Mouse (Mus musculus) CD4-positive, CD25-positive, alpha-beta regulatory T cell, adult 9 weeks (primary cell): ENCODE results near the gene Sprr2j-ps. TPM values are rescaled to one million over a fixed set of nuclear protein-coding genes. Genes with fewer than 3 reads are reported as not detected.

Source experiments
- polyA plus RNA-seq: library from polyadenylated mRNA; unstranded; fragments of 100-300 nt; shearing (Covaris generic); gene quantifications from one replicate; pipeline ENCODE4 v1.2.1, GENCODE M21; 2017

The Sprr2j-ps gene
- polyA plus RNA-seq = not detected

DNA sequence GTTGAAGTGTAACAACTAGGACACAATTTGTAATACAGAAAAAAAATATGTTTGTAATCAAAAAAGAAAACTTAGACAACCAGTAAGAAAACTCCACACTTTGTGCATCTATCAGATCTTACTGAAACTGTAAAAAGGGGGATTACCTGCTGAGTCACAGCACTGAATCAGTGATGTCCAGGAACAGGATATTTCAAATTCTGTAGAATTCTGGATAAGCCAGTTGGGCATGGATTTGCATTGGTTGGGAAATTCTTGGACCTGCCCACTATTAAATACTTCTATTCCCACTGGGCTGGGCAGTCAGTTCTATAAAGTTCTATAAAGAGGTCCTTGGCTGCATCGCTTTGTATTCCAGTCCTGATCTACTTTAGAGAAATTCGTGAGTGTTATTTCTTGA, at the start of gene Sprr2j-ps:
Gene Sprr2j-ps (plus strand): TSS at position 301 of the 400 bp plus-strand sequence.

DNA sequence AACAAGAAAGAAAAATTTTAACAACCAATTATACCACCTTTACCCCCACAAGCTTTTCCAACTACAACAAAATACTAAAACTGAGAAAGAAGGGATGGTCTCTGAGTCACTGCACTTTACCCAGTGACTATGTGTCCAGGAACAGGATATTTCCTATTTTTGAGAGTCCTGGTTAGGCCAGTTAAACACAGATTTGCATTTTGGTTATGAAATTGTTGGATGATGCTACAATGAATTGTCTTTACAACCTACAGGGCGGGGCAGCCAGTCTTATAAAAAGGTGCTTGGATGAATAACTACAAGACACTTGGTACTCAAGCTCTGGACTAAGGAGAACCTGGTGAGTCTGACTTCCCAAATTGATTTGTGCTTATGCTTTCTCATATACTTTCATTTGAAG, 32.5 kb upstream of the Sprr2j-ps start, which contains the start of gene Sprr2h:
Gene Sprr2h (plus strand): TSS at position 301 of the 400 bp plus-strand sequence.

DNA sequence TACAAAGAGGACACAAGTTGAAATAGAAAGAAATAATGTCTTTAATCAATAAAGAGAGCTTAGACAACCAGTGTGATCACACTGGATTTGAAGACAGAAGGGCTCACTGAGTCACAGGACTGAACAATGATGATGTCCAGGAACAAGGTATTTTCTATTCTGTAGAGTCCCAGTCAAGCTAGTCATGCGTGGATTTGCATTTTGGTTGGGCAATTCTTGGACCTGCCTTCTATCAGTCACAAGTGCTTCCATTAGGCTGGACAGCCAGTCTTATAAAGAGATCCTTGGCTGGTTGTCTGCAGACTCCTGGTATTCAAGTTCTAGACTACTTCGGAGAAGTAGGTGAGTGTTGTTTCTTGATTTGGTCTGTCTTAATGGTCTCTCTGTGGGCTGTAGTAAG, 10.2 kb upstream of the Sprr2j-ps start, which contains the start of gene Sprr2i:
Gene Sprr2i (plus strand): TSS at position 301 of the 400 bp plus-strand sequence.

DNA sequence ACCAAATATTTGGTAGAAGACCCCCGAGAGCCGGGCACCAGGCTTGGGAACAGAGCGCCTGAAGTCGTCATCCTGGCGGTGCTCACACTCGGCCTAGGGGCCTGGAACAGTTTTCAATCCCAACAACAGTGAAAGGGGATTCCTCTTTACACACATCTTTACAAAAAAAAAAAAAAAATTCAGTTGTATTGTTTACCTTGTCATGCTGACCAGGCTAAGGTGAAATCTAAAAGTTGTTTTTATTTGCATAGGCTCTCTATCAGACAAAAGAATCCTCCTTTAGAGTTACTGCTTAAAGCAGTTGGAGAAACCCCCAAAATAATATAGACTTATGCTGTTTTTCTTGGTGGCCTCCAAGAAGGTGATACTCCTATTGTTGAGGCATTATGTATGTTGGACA, 11.4 kb downstream of the Sprr2j-ps start, which contains the start of gene Gm9774:
Gene Gm9774 (minus strand): TSS at position 101 of the 400 bp plus-strand sequence.

DNA sequence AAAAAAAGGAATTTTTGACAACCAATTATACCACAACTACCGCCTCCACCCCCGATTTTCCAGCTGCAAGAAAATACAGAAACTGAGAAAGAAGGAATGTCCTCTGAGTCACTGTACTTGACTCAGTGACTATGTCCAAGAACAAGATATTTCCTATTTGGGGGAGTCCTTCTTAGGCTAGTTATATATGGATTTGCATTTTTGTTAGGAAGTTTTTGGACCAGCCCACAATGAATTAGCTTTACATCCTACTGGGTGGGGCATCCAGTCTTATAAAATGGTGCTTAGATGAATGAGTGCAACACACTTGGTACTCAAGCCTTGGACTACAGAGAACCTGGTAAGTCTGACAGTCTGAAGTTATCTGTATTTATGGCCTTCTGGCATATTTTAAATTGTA, 14.4 kb downstream of the Sprr2j-ps start, which contains the start of gene Sprr2k:
Gene Sprr2k (plus strand): TSS at position 301 of the 400 bp plus-strand sequence.

DNA sequence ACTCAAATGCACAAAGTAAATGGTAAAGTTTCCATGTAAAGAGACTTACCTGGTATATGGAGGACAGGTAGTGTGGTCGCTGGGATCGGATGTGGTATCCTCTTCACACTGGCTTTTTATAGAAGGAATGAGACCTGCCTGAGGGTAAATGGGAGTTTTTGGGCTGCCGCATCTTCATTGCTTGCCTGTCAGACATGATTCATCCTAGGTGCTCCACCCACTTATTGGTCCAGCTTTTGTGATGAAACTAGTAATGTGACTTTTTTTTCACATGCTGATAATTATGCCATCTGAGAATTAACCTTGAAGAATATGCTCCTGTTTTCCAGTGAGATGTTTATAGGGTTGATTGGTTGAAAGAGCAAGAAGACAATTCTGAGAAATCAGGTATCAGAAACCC, 20.8 kb downstream of the Sprr2j-ps start, which contains the start of gene Sprr1b:
Gene Sprr1b (minus strand): TSS at position 101 of the 400 bp plus-strand sequence.

DNA sequence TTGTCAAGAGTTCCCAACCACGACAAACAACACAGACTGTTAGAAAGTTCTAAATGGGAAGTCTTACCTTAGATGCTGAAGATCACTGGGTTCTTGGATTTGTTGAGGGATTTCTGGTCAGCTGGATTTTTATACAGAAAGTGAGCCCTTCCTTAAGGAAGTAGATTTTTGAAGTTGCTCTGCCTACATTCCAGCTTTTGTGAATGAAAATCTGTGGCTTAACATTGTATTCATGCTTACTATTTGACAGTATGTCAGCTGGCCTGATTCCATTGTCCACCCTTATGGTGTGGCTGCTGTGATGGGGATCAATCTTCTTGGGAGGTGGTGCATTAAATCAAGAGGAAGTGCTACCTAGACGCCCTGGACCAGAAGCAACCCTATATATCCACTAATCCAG, 40.7 kb downstream of the Sprr2j-ps start, which contains the start of gene Sprr3:
Gene Sprr3 (minus strand): TSS at position 101 of the 400 bp plus-strand sequence.

Other genes with a start within 250 kb of the Sprr2j-ps start
- gene Sprr2a1, start 202.3 kb upstream of the Sprr2j-ps start, polyA plus RNA-seq = not detected
- not detected for gene Sprr2a2, start 202.2 kb upstream of the Sprr2j-ps start, polyA plus RNA-seq
- not detected for gene Sprr2a3, start 132.7 kb upstream of the Sprr2j-ps start, polyA plus RNA-seq
- gene Sprr2b, start 101.5 kb upstream of the Sprr2j-ps start, polyA plus RNA-seq = not detected
- gene Sprr2d, start 78.9 kb upstream of the Sprr2j-ps start, polyA plus RNA-seq = not detected
- gene Sprr2e, start 65.9 kb upstream of the Sprr2j-ps start, polyA plus RNA-seq = not detected
- gene Sprr2f, start 52.9 kb upstream of the Sprr2j-ps start, polyA plus RNA-seq = not detected
- gene Sprr2h, start 32.4 kb upstream of the Sprr2j-ps start, polyA plus RNA-seq = not detected
- gene Sprr2i, start 10.1 kb upstream of the Sprr2j-ps start, polyA plus RNA-seq = not detected
- 25.1 TPM for gene Gm9774, start 11.3 kb downstream of the Sprr2j-ps start, polyA plus RNA-seq
- not detected for gene Sprr2k, start 14.5 kb downstream of the Sprr2j-ps start, polyA plus RNA-seq
- not detected for gene Sprr1b, start 20.7 kb downstream of the Sprr2j-ps start, polyA plus RNA-seq
- gene Sprr3, start 40.6 kb downstream of the Sprr2j-ps start, polyA plus RNA-seq = not detected
- not detected for gene Sprr1a, start 67.8 kb downstream of the Sprr2j-ps start, polyA plus RNA-seq
- gene Sprr4, start 82.4 kb downstream of the Sprr2j-ps start, polyA plus RNA-seq = not detected
- gene 2310046K23Rik, start 116.4 kb downstream of the Sprr2j-ps start, polyA plus RNA-seq = not detected
- gene Ivl, start 155.7 kb downstream of the Sprr2j-ps start, polyA plus RNA-seq = not detected
- not detected for gene Smcp, start 170.9 kb downstream of the Sprr2j-ps start, polyA plus RNA-seq
- not detected for gene 2210017I01Rik, start 189.4 kb downstream of the Sprr2j-ps start, polyA plus RNA-seq
- not detected for gene Lce6a, start 203.6 kb downstream of the Sprr2j-ps start, polyA plus RNA-seq
- not detected for gene Lce1a1, start 230.2 kb downstream of the Sprr2j-ps start, polyA plus RNA-seq
- not detected for gene Lce1b, start 238.8 kb downstream of the Sprr2j-ps start, polyA plus RNA-seq